Mouse (Mus musculus): ENCODE measurements around the gene Vmn2r2.

Gene Vmn2r2

DNA sequence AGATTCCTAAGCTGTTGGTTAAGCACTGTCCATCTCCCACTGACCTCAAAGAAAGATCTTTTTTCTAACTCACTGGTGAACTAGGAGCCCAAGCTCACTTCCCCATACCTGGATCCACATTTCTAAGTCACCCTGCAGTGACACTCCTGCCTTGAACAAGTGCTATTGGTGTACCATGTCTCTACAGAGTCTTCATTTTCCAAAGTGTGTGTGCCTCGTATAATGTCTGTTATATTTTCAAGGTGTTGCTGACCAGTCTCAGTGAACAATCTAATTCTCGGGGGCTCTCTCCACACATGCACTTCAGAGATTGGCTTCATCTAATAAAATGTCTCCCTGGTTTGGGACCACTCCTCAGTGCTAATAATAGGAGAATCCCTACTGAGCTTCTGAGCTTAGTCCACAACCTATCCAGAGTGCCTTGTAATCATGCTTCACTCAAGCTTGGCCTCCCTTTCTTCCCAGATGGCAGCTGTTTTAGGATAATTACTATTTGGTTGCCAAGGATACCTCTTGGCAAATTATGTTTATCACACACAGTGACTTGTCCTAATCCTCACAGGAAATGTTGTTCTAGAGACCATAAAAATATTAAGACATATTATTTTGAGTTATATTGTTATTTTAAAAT, at the start of gene Vmn2r2:
Vmn2r2 (minus strand) TSS at position 51 of the 631 bp plus-strand sequence.
- no peak for DNase-seq (ENCODE audit: low spot score)

DNA sequence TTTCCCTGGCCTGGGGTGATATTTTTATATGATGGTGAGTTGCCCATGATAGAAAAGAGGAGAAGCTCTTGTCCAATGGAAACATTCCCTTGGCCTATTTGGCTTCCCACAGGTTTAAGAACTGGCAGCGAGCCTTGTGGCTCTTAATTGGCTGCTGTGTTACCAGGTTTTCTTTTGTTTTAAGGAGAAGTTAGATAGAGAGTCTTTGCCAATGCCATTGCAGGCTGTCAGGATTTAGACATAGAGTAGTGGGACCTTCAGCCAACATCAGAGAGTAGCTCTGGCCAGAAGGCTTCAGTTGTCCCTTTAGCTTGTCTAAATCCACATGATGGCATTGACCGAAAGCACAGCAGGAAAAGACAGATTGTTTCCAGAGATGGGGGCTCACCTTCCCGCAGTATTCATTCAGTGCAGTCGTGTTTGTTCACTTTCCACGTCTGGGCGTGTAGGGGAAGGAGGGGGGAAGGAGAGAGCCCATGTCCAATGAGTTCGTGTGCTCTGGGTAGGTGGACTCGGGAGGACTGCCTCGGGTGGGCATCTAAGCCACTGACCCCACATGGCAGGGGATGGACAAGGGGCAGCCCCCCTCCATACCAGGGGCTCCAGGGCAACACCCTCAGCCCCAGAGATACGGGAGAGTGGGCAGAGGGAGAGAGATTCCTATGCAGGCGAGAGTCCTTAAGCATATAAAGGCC, 28.2 kb downstream of the Vmn2r2 start:
- no peak for DNase-seq (ENCODE audit: low spot score)

DNA sequence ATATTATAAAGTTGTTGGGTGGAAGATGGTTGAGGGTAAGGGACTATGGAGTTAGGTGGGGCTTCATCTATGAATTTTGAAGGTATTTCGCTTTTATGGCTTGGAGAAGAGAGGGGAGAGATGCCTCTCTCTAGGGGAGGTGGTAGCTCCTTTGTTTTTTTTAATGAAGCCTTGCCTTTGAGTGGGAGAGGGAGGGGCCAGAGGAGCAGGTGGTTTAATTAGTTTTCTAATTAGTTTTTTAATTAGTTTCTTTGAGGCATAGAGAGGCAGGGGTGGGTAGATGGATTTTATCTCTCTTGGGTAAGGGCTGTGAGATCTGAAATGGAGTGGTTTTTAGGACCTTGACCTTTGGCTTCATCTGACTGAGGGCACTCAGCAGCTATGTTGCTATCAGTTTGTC, 29.0 kb downstream of the Vmn2r2 start:
- no peak for DNase-seq (ENCODE audit: low spot score)

DNA sequence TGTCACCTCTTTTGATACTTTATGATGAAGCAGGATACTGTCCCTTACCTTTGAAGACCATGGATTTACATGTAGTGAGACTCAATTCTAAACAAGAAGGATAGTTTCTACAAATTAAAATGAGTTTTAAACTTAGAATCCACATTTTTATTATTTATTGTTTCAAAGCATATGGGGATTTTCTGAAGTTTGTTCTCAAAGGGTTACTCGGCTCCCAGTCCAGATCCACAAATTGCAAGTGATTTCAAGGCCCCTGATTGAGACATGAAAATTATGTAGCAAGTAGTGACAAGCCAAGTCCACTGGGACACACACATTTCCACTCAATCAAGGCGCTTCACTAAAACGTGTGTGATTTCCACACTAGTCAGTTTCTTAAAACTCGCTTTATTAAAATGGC, 60.5 kb downstream of the Vmn2r2 start, which contains the start of gene Vmn2r1:
Vmn2r1 (plus strand) TSS at position 301 of the 400 bp plus-strand sequence.
- no peak for DNase-seq (ENCODE audit: low spot score)

All from testis, postnatal 14 days (tissue).